Mouse (Mus musculus) heart, adult 9 months (tissue): ENCODE data around the gene Ikzf3.
A peak's percentile ranks its signal among the peaks of the same experiment; 100 is the strongest.

Experiments
- DNase-seq, 2 experiments: peaks; one replicate each; pipeline ENCODE4 v3.0.0; 2022; ENCODE audit warnings: low spot score in 2 of 2

Gene Ikzf3

GRCm38 (mm10) chr11:98545711-98546231 lies at the start of gene Ikzf3:
TSS of gene Ikzf3 (minus strand) at chr11:98546031.
- peak; percentile 10 to 20 for DNase-seq

GRCm38 (mm10) chr11:98595473-98595872 lies 49.6 kb upstream of the Ikzf3 start:
- no peak for DNase-seq

DNA sequence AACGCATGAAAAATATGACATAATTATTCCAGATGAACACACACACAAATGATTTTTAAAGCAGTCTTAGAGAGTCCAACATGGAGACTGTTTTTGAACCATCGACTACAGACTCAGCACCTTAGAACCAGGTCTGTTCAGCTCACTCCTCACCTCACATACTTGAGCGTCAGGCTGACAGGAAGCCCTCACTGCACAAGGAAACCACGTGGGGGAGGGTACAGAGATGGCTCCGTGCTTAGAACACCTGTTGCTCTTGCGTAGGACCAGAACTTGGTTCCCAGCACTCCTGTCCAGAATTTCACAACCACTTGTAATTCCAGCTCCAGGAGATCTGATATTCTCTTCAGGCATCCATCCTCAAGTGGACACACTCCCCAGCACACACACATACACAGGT lies 49.2 kb upstream of the Ikzf3 start:
- DNase-seq = no peak

DNA sequence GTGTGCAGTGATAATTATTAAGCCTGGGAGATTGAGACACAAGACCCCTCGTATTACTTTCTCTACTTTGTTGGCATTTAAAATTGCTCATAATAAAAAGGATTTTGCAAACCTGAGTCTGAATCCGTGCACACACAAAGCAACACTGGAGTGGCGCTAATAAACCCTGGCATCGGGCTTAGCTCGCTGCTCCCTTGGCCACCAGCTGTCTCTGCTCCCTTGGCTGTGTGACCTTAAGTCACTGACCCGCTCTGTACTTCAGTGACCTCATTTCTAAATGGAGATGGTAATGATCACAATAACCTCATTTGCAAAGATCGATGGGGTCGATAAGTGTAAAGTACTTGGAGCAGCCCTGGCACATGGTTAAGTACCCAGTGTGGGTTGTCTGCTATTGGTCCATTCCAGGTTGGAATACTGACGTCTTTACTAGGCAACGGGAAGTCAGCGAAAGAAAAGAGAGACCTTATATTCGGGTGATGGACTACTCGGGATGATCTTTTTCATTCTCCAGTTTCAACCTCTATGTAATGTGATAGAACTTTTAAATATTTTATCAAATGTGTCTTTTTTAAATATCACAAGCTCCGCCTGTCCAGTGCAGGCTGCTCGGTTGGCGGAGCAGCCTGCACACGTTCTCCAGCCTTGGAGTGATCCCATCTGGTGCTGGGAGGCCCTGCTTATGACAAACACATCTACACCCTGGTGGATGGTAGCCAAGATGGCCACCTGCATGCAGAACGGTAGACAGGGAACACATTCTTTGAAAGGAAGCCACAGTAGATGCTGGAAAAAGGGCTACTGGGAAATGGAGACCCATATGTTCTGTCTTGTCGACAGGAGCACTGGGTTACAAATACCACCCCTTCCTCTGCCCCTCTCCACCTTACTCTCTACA lies 45.0 kb upstream of the Ikzf3 start:
- DNase-seq = no peak

- DNase-seq = no peak
Measured at GRCm38 (mm10) chr11:98589306-98589705, 43.5 kb upstream of the Ikzf3 start.

- peak in 1 of 2 experiments; percentile 41 for DNase-seq
Measured at GRCm38 (mm10) chr11:98588833-98589281, 43.0 kb upstream of the Ikzf3 start.

GRCm38 (mm10) chr11:98587684-98588546 lies 42.1 kb upstream of the Ikzf3 start:
- DNase-seq = peak; percentile 83 to 85

GRCm38 (mm10) chr11:98586892-98587563 lies 41.2 kb upstream of the Ikzf3 start, which contains the start of gene Ormdl3:
TSS of gene Ormdl3 (minus strand) at chr11:98587368.
- peak; percentile 97 to 98 for DNase-seq

GRCm38 (mm10) chr11:98586087-98586891 lies 40.5 kb upstream of the Ikzf3 start:
- DNase-seq = peak; percentile 37 to 63

- no peak for DNase-seq
Measured at GRCm38 (mm10) chr11:98584629-98585177, 38.9 kb upstream of the Ikzf3 start.

- DNase-seq = no peak
Measured at GRCm38 (mm10) chr11:98584146-98584545, 38.3 kb upstream of the Ikzf3 start.

DNA sequence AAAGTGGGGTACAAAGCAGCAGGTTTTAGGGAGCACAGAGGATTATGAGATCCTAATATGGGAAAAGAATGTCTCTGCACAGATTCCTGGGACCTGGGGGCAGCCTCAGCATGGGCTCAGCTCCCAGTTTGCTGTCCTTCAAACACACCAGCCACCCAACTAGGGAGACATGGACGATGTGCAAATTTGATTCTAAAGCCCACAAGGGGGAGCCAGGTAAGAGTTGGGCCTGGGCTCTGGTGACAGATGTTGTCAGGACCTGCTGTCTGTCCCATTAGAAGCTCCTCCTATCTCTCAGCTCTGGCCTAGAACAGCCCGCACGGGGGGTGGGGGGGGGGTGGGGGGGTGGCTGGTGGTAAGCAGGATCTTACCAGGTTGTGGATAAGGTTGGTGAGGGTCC lies 37.7 kb upstream of the Ikzf3 start:
- no peak for DNase-seq

- no peak for DNase-seq
Measured at GRCm38 (mm10) chr11:98583265-98583552, 37.4 kb upstream of the Ikzf3 start.

GRCm38 (mm10) chr11:98582551-98583264 lies 36.9 kb upstream of the Ikzf3 start:
- DNase-seq = no peak

- no peak for DNase-seq
Measured at GRCm38 (mm10) chr11:98582030-98582388, 36.2 kb upstream of the Ikzf3 start.

- no peak for DNase-seq
Measured at GRCm38 (mm10) chr11:98581286-98582029, 35.6 kb upstream of the Ikzf3 start.

DNA sequence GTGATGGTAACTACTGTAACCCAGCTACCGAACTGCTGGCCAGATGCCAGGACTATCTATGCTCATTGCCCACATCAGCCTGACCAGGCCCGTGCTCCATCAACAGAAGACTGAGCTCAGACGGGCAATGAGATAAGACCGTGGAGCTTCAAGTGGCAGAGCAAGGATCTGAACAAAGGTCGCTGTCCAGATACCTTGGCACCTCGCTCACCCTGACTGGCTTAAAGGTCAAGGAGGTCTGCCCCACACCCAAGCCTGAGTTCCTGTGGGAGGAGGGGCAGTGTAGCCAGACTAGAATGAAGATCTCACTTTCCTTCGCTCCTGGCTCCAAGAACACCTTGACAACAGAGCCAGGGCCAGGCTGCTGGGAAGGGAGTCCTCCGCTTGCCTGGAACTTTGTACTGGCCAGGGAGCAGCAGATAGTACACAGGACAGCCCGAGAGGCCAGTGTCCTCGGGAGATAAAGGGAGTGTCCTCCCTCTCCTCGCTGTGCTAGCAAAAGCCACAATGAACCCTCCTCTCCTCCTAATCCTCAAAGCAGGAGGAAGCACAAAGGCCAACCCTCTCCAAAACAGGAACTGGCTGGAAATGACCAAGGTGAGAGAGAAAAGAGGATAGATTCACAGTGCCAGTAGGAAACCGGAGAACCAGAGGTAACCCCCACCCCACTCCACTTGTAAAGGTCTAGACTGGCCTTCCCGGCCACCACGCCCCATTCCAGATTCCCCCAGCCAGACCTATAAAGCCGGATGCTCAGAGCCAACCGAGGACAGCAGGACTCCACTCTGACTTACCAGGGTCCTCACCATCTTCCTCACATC lies 34.7 kb upstream of the Ikzf3 start:
- DNase-seq = no peak

GRCm38 (mm10) chr11:98577776-98578175 lies 31.9 kb upstream of the Ikzf3 start:
- no peak for DNase-seq
